30 mouse cellular contexts compared by ENCODE assay signal in the genomic region with DNA sequence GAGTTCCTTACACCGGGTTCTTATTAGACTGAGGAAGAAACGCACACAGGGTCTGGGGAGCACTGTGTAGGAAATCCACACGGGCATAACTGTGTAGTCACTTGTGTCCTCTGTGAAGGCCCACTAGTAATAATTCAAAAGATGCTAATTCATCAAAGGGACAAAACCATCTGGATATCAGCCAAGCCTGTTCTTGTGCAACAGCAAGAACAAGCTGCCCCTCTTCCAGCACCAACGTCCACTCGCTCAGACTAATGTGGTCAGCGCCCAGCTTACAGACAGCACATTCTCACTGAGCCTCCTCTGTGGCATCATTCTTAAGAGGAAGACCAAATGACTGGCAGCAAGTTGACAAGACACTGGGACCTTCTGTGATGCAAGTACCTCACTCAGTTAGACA. TPM values are rescaled to one million over a fixed set of nuclear protein-coding genes. Genes with fewer than 3 reads are reported as not detected.
DNase-seq lines count a peak whose midpoint lies in the region; ATAC-seq lines count a peak whose summit lies in the region.
"Had no signal": no experiment of that assay in that cellular context is flagged by ENCODE, and none has a peak within 500 bp of the region (broad histone marks: within the 10 kb centered on the region; RNA-seq: fewer than 3 reads in every experiment).

No protein-coding gene starts in this region.

- no peak for ATAC-seq in megakaryocyte, adult 5-6 weeks (ENCODE audit: poor library complexity, severe bottlenecking)
- no peak for ATAC-seq in hindbrain, embryonic 16.5 days
- ATAC-seq: forebrain, embryonic 13.5 days; forebrain, postnatal 0 days; intestine, embryonic 15.5 days; Patski had no signal

- H3K9me3 ChIP-seq in megakaryocyte, embryonic 14.5 days: no peaks in the 10 kb centered on the region
- no peaks in the 10 kb centered on the region for H3K9me3 ChIP-seq in hindbrain, embryonic 16.5 days (ENCODE audit: control insufficient read depth, low read length)
- H3K9me3 ChIP-seq: forebrain, embryonic 10.5 days; forebrain, embryonic 13.5 days; G1E; hindbrain, embryonic 12.5 days; hindbrain, embryonic 15.5 days; intestine, embryonic 15.5 days had no signal

- DNase-seq in adrenal gland, adult (ENCODE audit: inconsistent age in 2 of 2, low spot score in 1 of 2): peak; percentile 46 to 66
- no peak for DNase-seq in adrenal gland, adult 8-10 months
- DNase-seq in adrenal gland, postnatal 14 days: peak; percentile 39
- DNase-seq in adrenal gland, postnatal 4 days (ENCODE audit: low spot score in 2 of 2): no peak
- DNase-seq: B cell, adult 2 months; cerebellum, adult 11-12 months; cerebellum, adult 8-10 months; cerebellum, postnatal 14 days; forebrain, postnatal 0 days; gastrocnemius, adult 2 months; gastrocnemius, postnatal 14 days; kidney, adult 11 months had no signal

- 89% methylated on average over 6 of the region's 6 CpGs for WGBS in hindbrain, embryonic 16.5 days

- no peak overlapping the region for H3K27ac ChIP-seq in hindbrain, embryonic 16.5 days (ENCODE audit: low read depth, low read length)
- H3K27ac ChIP-seq: forebrain, embryonic 10.5 days; forebrain, embryonic 13.5 days; gastrocnemius, adult 2 months; hindbrain, embryonic 12.5 days; hindbrain, embryonic 15.5 days; intestine, embryonic 15.5 days had no signal

- no peak overlapping the region for H3K9ac ChIP-seq in hindbrain, embryonic 16.5 days (ENCODE audit: low read depth, low read length)
- H3K9ac ChIP-seq: forebrain, embryonic 13.5 days; forebrain, postnatal 0 days; hindbrain, embryonic 12.5 days; hindbrain, embryonic 15.5 days; intestine, embryonic 15.5 days had no signal

- H3K4me3 ChIP-seq in megakaryocyte, embryonic 14.5 days (replicated peaks): peak overlapping the region; percentile 10
- H3K4me3 ChIP-seq in hindbrain, embryonic 16.5 days (ENCODE audit: low read length): no peak overlapping the region
- H3K4me3 ChIP-seq: forebrain, embryonic 10.5 days; forebrain, embryonic 13.5 days; gastrocnemius, adult 2 months; hindbrain, embryonic 12.5 days; hindbrain, embryonic 15.5 days; intestine, embryonic 15.5 days had no signal

- H3K27me3 ChIP-seq in megakaryocyte, embryonic 14.5 days (replicated peaks): no peaks in the 10 kb centered on the region
- H3K27me3 ChIP-seq in hindbrain, embryonic 16.5 days (replicated peaks; ENCODE audit: control insufficient read depth, insufficient read depth, low read length): no peaks in the 10 kb centered on the region
- H3K27me3 ChIP-seq: CH12.LX; forebrain, embryonic 13.5 days; hindbrain, embryonic 12.5 days; hindbrain, embryonic 15.5 days; intestine, embryonic 15.5 days; Patski had no signal

- peaks cover 72% of the 10 kb centered on the region for H3K36me3 ChIP-seq in megakaryocyte, embryonic 14.5 days (replicated peaks; ENCODE audit: low read length)
- H3K36me3 ChIP-seq in hindbrain, embryonic 16.5 days (ENCODE audit: control insufficient read depth, insufficient read depth, low read length): peaks cover 2% of the 10 kb centered on the region; the same call in 1 of the 2 replicates

- H3K4me1 ChIP-seq in megakaryocyte, embryonic 14.5 days: peaks cover 36% of the 10 kb centered on the region
- no peaks in the 10 kb centered on the region for H3K4me1 ChIP-seq in hindbrain, embryonic 16.5 days (ENCODE audit: control insufficient read depth, insufficient read depth, low read depth, low read length)
- H3K4me1 ChIP-seq: forebrain, embryonic 10.5 days; forebrain, embryonic 13.5 days; hindbrain, embryonic 12.5 days; hindbrain, embryonic 15.5 days; intestine, embryonic 15.5 days had no signal

- H3K4me2 ChIP-seq in hindbrain, embryonic 16.5 days (ENCODE audit: low read length): no peak overlapping the region
- H3K4me2 ChIP-seq: forebrain, embryonic 13.5 days; heart, embryonic 11.5 days; hindbrain, embryonic 12.5 days; hindbrain, embryonic 15.5 days; intestine, embryonic 15.5 days had no signal

RNA-seq across cellular contexts. Expression of gene Recql, which starts 6.9 kb away (rescaled TPM):
- total RNA-seq in adrenal gland, adult 8-10 months (2022): 10 to 100 TPM; 13.4 to 26.5 (median 19.8) TPM
- total RNA-seq in adrenal gland, postnatal 14 days (2021): 15.5 and 19.2 TPM in 2 replicates
- total RNA-seq in adrenal gland, postnatal 4 days (2021): 10 to 100 TPM; 18.1 to 22.9 TPM
- 2.8 TPM in 1 of 2 replicates, not detected in the other for polyA plus RNA-seq in megakaryocyte, embryonic 14.5 days (2012; ENCODE audit: insufficient read depth, low replicate concordance)
- 31.5 and 35.0 TPM in 2 replicates for total RNA-seq in megakaryocyte, adult 5-6 weeks (2015)
- total RNA-seq in megakaryocyte, adult 5-6 weeks (2017): 32.1 and 50.3 TPM in 2 replicates
- 19.5 and 23.1 TPM in 2 replicates for polyA plus RNA-seq in hindbrain, embryonic 16.5 days (2015; fragmentation: Nextera tagmentation; extraction: Ambion mirVana)

RNA-seq across cellular contexts. Expression of gene Golt1b, which starts 7.1 kb away (rescaled TPM):
- 10 to 100 TPM; 27.6 to 34.6 (median 32.3) TPM for total RNA-seq in adrenal gland, adult 8-10 months (2022)
- 32.9 and 33.3 TPM in 2 replicates for total RNA-seq in adrenal gland, postnatal 14 days (2021)
- total RNA-seq in adrenal gland, postnatal 4 days (2021): 10 to 100 TPM; 31.2 to 37.5 TPM
- polyA plus RNA-seq in megakaryocyte, embryonic 14.5 days (2012; ENCODE audit: insufficient read depth, low replicate concordance): 19.9 TPM in 2 replicates
- total RNA-seq in megakaryocyte, adult 5-6 weeks (2015): 26.3 and 27.7 TPM in 2 replicates
- 30.0 and 31.5 TPM in 2 replicates for total RNA-seq in megakaryocyte, adult 5-6 weeks (2017)
- polyA plus RNA-seq in hindbrain, embryonic 16.5 days (2015; fragmentation: Nextera tagmentation; extraction: Ambion mirVana): 68.6 and 75.9 TPM in 2 replicates

RNA-seq across cellular contexts. Expression of gene Spx, which starts 33.3 kb away (rescaled TPM):
- total RNA-seq in adrenal gland, adult 8-10 months (2022): 1 to 10 TPM in 1 of 4 experiments, under 1 TPM in 3; 0.38 to 1.7 (median 0.81) TPM
- 1.2 TPM in 1 of 2 replicates, not detected in the other for total RNA-seq in adrenal gland, postnatal 14 days (2021)
- total RNA-seq in adrenal gland, postnatal 4 days (2021): under 1 TPM; 0.20 to 0.36 TPM
- polyA plus RNA-seq in megakaryocyte, embryonic 14.5 days (2012; ENCODE audit: insufficient read depth, low replicate concordance): 0.48 TPM in 1 of 2 replicates, not detected in the other
- not detected in 2 replicates for total RNA-seq in megakaryocyte, adult 5-6 weeks (2015)
- total RNA-seq in megakaryocyte, adult 5-6 weeks (2017): 0.26 TPM in 1 of 2 replicates, not detected in the other
- 2.4 and 4.9 TPM in 2 replicates for polyA plus RNA-seq in hindbrain, embryonic 16.5 days (2015; fragmentation: Nextera tagmentation; extraction: Ambion mirVana)
- total RNA-seq: gastrocnemius, adult 2 months; heart, adult 8-10 months; heart, postnatal 25 days; hematopoietic stem cell, adult 5-6 weeks had no signal
- polyA plus RNA-seq: G1E; heart, embryonic 14.5 days had no signal

RNA-seq across cellular contexts. Expression of gene Pyroxd1, which starts 34.5 kb away (rescaled TPM):
- 10 to 100 TPM; 13.0 to 18.0 (median 14.1) TPM for total RNA-seq in adrenal gland, adult 8-10 months (2022)
- total RNA-seq in adrenal gland, postnatal 14 days (2021): 11.9 and 12.6 TPM in 2 replicates
- 10 to 100 TPM; 17.8 to 18.8 TPM for total RNA-seq in adrenal gland, postnatal 4 days (2021)
- 0.78 and 0.97 TPM in 2 replicates for polyA plus RNA-seq in megakaryocyte, embryonic 14.5 days (2012; ENCODE audit: insufficient read depth, low replicate concordance)
- 12.3 and 12.7 TPM in 2 replicates for total RNA-seq in megakaryocyte, adult 5-6 weeks (2015)
- total RNA-seq in megakaryocyte, adult 5-6 weeks (2017): 13.5 and 13.8 TPM in 2 replicates
- polyA plus RNA-seq in hindbrain, embryonic 16.5 days (2015; fragmentation: Nextera tagmentation; extraction: Ambion mirVana): 18.3 and 20.1 TPM in 2 replicates

RNA-seq across cellular contexts. Expression of gene Slco1a5, which starts 57.2 kb away (rescaled TPM):
- not detected for total RNA-seq in adrenal gland, adult 8-10 months (2022)
- total RNA-seq in adrenal gland, postnatal 14 days (2021): not detected in 2 replicates
- not detected for total RNA-seq in adrenal gland, postnatal 4 days (2021)
- polyA plus RNA-seq in megakaryocyte, embryonic 14.5 days (2012; ENCODE audit: insufficient read depth, low replicate concordance): not detected in 2 replicates
- not detected in 2 replicates for total RNA-seq in megakaryocyte, adult 5-6 weeks (2015)
- not detected in 2 replicates for total RNA-seq in megakaryocyte, adult 5-6 weeks (2017)
- 0.41 and 0.57 TPM in 2 replicates for polyA plus RNA-seq in hindbrain, embryonic 16.5 days (2015; fragmentation: Nextera tagmentation; extraction: Ambion mirVana)
- total RNA-seq: CH12.LX; gastrocnemius, adult 2 months; gastrocnemius, postnatal 14 days; gastrocnemius, postnatal 4 days; heart, adult 8-10 months; heart, postnatal 25 days; hematopoietic stem cell, adult 5-6 weeks had no signal
- polyA plus RNA-seq: G1E; heart, embryonic 11.5 days; heart, embryonic 14.5 days; heart, postnatal 0 days; intestine, embryonic 15.5 days had no signal

Comparison
In these comparisons a context has a peak if more than half of its experiments do, and no peak if none do; other contexts are left out.
1. DNase-seq: peak in adrenal gland, adult (2 of 2) and adrenal gland, postnatal 14 days (single experiment); none in adrenal gland, adult 8-10 months (single experiment) and adrenal gland, postnatal 4 days (0 of 2).